Mouse (Mus musculus) E14TG2a.4 (cell line): ENCODE measurements around the gene Ghdc.

ENCODE experiments used
- CTCF ChIP-seq: conservative IDR thresholded peaks from 2 replicates; pipeline ENCODE4 v1.5.1; 2014; ENCODE audit warnings: low read length
- POU5F1 ChIP-seq: IDR thresholded peaks from 2 replicates; pipeline ENCODE4 v1.6.1; 2014; ENCODE audit warnings: low read length, borderline replicate concordance

DNA sequence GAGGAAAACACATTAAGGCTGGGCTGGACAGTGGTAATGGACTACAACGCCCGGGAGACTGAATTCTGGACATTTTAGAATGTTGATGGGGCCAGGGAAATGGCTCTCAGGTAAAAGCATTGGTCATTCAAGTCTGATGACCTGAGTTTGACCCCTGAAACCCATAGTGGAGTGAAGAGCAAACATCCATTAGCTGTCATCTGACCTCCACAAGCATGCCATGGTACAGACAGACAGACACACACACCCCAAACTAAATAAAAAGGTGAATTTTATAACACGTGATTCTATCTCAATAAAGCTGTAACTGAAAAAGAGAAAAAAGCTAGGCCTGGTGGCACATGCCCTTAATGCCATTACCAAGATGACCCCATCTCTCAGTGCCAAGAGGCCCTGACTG, 45.6 kb upstream of the Ghdc start:
- no peak for TF ChIP-seq CTCF
- TF ChIP-seq POU5F1, result no peak
